Mouse (Mus musculus) intestine, embryonic 15.5 days (tissue): ENCODE data around the gene 2200002D01Rik. TPM values are rescaled to one million over a fixed set of nuclear protein-coding genes. Genes with fewer than 3 reads are reported as not detected.

ENCODE experiments used
- ATAC-seq: fragments of 200-750 bp; cut with Nextera tagmentation; 2 replicates; pipeline ENCODE4 v1.8.0; 2017; ENCODE audit warnings: moderate TSS enrichment, moderate library complexity
- H3K27ac ChIP-seq: fragments of 300-500 bp; sonication (generic); 2 replicates; pipeline ENCODE4 v1.5.1; 2015; ENCODE audit warnings: mild to moderate bottlenecking, inconsistent platforms
- H3K27me3 ChIP-seq: fragments of 300-500 bp; sonication (generic); replicated peaks from 2 replicates; pipeline ENCODE4 v1.6.1; 2015; ENCODE audit warnings: inconsistent platforms
- H3K36me3 ChIP-seq: fragments of 300-500 bp; sonication (generic); 2 replicates; pipeline ENCODE4 v1.6.1; 2015; ENCODE audit warnings: inconsistent platforms
- H3K4me1 ChIP-seq: fragments of 300-500 bp; sonication (generic); replicated peaks from 2 replicates; pipeline ENCODE4 v1.6.1; 2015; ENCODE audit warnings: inconsistent platforms
- H3K4me2 ChIP-seq: fragments of 300-500 bp; sonication (generic); replicated peaks from 2 replicates; pipeline ENCODE4 v1.6.1; 2015; ENCODE audit warnings: mild to moderate bottlenecking, inconsistent platforms
- H3K4me3 ChIP-seq: fragments of 300-500 bp; sonication (generic); replicated peaks from 2 replicates; pipeline ENCODE4 v1.5.1; 2015; ENCODE audit warnings: inconsistent platforms
- H3K9ac ChIP-seq: fragments of 300-500 bp; sonication (generic); 2 replicates; pipeline ENCODE4 v1.6.1; 2015; ENCODE audit warnings: inconsistent platforms
- H3K9me3 ChIP-seq: fragments of 300-500 bp; sonication (generic); 2 replicates; pipeline ENCODE4 v1.6.1; 2016; ENCODE audit warnings: inconsistent platforms
- WGBS: fragments of 180-500 bp; shearing (Covaris S2); methylation state at CpG from one replicate; pipeline ENCODE4 v1.1.7; 2015; 5-methylcytosine and 5-hydroxymethylcytosine counted together
- polyA plus RNA-seq: library from polyadenylated mRNA; unstranded; fragments of >200 nt; fragmentation: Nextera tagmentation; extraction: Ambion mirVana; gene quantifications from 2 replicates; pipeline ENCODE4 v1.2.1, GENCODE M21; 2015

2200002D01Rik gene
- polyA plus RNA-seq, 1 experiment from 2014 or later, result 178 TPM

DNA sequence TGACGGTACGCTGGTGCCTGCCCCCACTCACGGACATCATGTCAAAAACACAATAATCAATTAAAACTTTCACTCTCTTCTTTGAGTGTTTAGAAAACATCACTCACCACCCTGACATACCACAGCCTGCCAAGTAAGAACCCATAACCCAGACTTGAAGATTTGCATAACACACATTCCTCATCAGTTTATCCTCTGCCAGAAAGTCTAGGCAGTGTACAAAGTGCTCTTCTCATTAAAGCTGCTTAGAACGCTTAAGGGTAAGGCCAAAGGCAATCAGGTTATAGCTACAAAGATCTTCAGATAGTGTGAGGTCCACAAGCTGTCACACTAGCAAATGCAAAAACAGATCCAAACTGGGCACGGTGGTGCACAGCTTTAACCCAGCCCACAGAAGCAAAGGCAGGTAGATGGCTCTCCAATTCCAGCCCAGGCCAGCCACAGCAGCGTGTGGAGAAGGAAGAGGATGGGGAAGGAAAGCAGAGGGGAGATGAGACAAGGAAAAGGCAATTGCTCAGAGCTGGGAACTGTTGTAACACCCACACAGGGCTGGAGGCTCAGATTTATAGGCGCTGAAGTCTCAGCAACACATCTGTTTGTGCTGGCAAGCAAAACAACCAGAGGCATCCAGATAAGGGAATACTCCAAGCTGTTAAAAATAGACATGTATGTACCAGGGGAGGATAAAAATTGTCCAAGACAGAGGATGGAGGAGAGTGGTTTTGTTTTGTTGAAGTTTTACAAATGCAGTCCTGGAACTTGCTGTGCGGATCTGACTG is 23.6 kb upstream of the 2200002D01Rik start:
- H3K27ac ChIP-seq, result peak overlapping the region; percentile 44; the same call in 1 of the 2 replicates
- 0 out of 2 replicates have a peak, but pooled peaks have one; percentile 13 for ATAC-seq

DNA sequence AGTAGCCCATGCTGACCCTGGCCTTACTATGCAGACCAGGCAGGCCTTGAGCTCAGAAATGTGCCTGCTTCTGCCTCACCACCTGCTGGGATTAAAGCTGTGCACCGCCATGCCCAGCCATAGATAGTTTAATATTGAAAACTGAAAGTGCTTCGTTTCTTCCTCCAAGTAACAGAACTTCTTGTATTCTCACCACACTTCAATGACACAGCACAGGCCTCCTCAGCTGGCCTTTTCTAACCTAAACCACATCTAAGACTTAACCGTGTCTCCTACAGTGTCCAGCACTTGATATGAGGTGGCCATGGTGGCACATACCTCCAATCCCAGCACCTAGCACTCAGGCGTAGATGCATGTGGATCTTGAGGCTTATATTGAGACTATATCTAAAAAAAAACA is 22.2 kb upstream of the 2200002D01Rik start:
- peaks cover 33% of the 10 kb centered on the region for H3K4me1 ChIP-seq
- H3K27me3 ChIP-seq, result no peaks in the 10 kb centered on the region
- no peak for ATAC-seq
- H3K36me3 ChIP-seq, result no peaks in the 10 kb centered on the region
- H3K27ac ChIP-seq, result no peak overlapping the region
- H3K9ac ChIP-seq, result no peak overlapping the region
- no peak overlapping the region for H3K4me3 ChIP-seq
- 85% methylated on average over 4 of the region's 4 CpGs for WGBS
- no peak overlapping the region for H3K4me2 ChIP-seq
- H3K9me3 ChIP-seq, result no peaks in the 10 kb centered on the region

More for the DNA sequence above, 23.6 kb upstream of the 2200002D01Rik start:
- peaks cover 25% of the 10 kb centered on the region for H3K4me1 ChIP-seq
- H3K36me3 ChIP-seq, result no peaks in the 10 kb centered on the region
- H3K27me3 ChIP-seq, result no peaks in the 10 kb centered on the region
- H3K9me3 ChIP-seq, result no peaks in the 10 kb centered on the region
- 56% methylated on average over 8 of the region's 8 CpGs for WGBS
- H3K4me2 ChIP-seq, result 0 out of 2 replicates have a peak overlapping the region, but pooled peaks have one; percentile 6
- no peak overlapping the region for H3K4me3 ChIP-seq
- no peak overlapping the region for H3K9ac ChIP-seq

DNA sequence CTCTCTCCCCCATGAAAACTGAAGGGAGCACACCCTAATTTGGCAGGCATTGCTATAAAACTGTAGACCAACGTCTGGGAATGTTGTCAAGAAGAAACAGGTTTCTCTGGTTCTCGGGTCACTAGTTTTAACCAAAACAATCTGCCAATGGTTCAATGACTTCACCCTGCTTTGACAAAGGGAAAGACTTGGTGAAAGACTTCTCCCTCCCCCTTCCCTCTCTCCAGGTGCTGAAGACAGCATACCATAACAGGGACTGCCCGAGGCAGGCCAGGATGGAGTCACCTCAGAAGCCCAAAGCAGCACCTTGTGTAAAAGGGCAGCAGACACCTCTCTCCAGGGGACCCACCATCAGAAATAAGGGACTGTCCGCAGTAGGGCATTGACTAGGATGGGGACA is 18.7 kb upstream of the 2200002D01Rik start:
- no peak overlapping the region for H3K4me2 ChIP-seq
- H3K4me1 ChIP-seq, result peaks cover 21% of the 10 kb centered on the region
- 0 out of 2 replicates have a peak, but pooled peaks cover 3% of the 10 kb centered on the region for H3K36me3 ChIP-seq
- ATAC-seq, result no peak
- H3K4me3 ChIP-seq, result no peak overlapping the region
- H3K27ac ChIP-seq, result no peak overlapping the region
- WGBS, result 57% methylated on average over 4 of the region's 4 CpGs
- H3K27me3 ChIP-seq, result no peaks in the 10 kb centered on the region
- no peak overlapping the region for H3K9ac ChIP-seq
- H3K9me3 ChIP-seq, result no peaks in the 10 kb centered on the region

DNA sequence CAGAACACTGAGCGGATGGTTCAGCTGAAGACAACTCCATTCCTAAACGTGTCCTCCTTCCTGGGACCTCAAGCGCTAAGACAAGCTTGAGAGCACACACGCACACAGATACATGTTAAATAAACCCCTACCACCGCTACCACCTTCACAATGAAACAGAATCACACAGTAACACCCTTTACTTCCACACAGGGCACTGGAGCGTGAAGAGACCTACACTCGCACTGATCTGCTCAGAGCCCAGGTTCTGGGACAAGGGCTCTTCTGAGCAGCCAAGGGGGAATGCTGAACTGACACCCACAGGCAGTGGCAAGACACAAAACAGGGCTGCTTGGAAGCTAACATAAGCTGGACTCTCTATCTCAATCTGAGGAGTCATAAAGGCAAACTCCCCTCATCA is 17.4 kb upstream of the 2200002D01Rik start:
- Histone ChIP-seq H3K4me2 (no peak overlapping the region), H3K9me3 (no peaks in the 10 kb centered on the region), H3K9ac (no peak overlapping the region), H3K27me3 (no peaks in the 10 kb centered on the region), H3K4me1 (peaks cover 8% of the 10 kb centered on the region), H3K36me3 (0 out of 2 replicates have a peak, but pooled peaks cover 3% of the 10 kb centered on the region), H3K27ac (peak overlapping the region; percentile 20; the same call in 1 of the 2 replicates), H3K4me3 (no peak overlapping the region)
- 69% methylated on average over 7 of the region's 7 CpGs for WGBS
- ATAC-seq, result no peak

DNA sequence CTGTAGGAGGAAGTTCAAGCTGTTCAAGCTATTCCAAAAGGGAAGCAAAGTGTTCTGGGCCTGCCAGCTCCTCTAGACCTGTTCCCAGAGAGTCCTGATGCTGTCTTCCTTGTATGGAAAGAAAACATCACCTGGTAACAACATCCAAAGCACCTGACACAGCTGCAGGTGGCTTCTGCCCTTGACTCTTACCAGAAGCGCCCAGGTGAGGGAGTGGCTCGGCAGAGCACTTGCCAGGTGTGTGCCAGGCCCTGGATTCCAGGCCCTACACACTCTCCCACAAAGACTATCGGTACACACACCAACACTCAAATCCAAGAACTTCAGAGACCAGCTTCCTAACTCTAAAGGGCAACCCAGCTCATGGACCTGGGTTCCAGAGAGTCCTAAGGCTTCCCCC is 15.6 kb upstream of the 2200002D01Rik start:
- peaks cover 3% of the 10 kb centered on the region for H3K36me3 ChIP-seq
- 71% methylated on average over 3 of the region's 3 CpGs for WGBS
- H3K4me1 ChIP-seq, result peaks cover 8% of the 10 kb centered on the region
- no peaks in the 10 kb centered on the region for H3K27me3 ChIP-seq
- no peaks in the 10 kb centered on the region for H3K9me3 ChIP-seq
- H3K9ac ChIP-seq, result no peak overlapping the region
- H3K27ac ChIP-seq, result no peak overlapping the region
- no peak overlapping the region for H3K4me3 ChIP-seq
- H3K4me2 ChIP-seq, result no peak overlapping the region
- no peak for ATAC-seq

DNA sequence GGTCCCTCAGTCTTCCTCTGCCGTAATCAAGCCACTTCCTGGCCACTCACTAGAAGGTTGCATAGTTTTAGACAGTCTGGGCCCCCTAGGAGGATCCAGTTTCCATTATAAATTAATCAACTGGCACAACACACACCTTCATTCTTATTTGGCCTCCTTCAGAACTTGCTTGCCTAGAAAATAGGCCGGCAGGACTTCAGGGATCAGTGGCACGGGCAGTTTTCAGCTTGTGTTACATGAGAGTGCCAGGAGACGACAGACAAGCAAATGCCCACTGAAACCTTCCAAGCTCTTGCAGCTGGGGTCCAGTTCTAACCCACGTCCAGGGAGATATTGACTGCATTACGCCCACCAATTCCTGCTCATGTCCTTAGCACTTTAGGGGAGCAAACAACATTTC is 13.9 kb upstream of the 2200002D01Rik start:
- Histone ChIP-seq H3K27ac (no peak overlapping the region), H3K4me2 (no peak overlapping the region), H3K4me3 (no peak overlapping the region), H3K27me3 (no peaks in the 10 kb centered on the region), H3K4me1 (peaks cover 21% of the 10 kb centered on the region), H3K9me3 (no peaks in the 10 kb centered on the region), H3K36me3 (peaks cover 6% of the 10 kb centered on the region), H3K9ac (no peak overlapping the region)
- ATAC-seq, result no peak
- 73% methylated on average over 6 of the region's 6 CpGs for WGBS

DNA sequence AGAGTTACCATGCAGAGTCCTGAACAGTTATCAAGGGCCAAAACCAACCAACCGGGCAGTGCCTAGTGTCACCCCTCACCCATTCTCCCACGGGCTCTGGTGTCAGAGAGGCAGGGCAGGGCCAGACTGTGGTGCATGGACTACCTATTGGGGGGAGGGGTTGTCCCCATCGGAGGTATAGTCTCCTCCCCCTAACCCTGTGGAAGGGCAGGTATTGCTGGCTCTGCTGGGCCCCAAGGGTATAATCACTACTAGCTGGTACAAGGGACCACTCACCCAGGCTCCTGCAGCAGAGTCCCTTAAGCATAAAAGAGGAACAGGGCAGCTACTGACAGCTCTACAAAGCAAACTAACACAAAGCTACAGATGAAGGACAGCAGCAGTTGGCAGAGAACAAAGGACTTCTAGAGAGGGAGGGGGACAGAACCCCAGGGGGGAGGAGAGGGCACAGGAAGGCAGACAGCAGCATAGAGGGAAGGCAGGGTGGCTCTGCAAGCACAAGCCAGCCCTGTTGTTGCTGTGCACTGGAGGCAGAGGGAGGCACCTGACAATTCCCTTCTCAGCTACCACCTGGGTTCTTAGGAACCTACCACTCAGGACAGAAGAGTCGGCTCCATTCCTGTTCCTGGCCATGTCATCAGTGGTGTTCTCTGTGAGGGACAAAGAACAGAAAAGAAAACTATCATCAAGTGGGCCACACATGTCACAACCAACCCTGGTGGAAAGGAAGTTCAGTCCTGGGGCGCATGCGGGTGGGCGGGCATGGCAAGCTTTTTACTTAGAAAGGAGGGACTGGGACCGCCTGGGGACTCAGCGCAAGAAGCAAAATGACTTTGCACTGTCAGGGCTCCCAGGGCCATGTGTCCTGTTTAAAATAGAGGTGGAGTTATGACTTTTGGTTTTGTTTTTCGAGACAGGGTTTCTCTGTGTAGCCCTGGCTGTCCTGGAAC is 11.8 kb upstream of the 2200002D01Rik start:
- Histone ChIP-seq H3K9me3 (no peaks in the 10 kb centered on the region), H3K4me2 (no peak overlapping the region), H3K4me1 (peaks cover 29% of the 10 kb centered on the region), H3K9ac (no peak overlapping the region), H3K27ac (no peak overlapping the region), H3K27me3 (no peaks in the 10 kb centered on the region), H3K4me3 (no peak overlapping the region), H3K36me3 (peaks cover 6% of the 10 kb centered on the region)
- no peak for ATAC-seq
- WGBS, result 84% methylated on average over 10 of the region's 10 CpGs

DNA sequence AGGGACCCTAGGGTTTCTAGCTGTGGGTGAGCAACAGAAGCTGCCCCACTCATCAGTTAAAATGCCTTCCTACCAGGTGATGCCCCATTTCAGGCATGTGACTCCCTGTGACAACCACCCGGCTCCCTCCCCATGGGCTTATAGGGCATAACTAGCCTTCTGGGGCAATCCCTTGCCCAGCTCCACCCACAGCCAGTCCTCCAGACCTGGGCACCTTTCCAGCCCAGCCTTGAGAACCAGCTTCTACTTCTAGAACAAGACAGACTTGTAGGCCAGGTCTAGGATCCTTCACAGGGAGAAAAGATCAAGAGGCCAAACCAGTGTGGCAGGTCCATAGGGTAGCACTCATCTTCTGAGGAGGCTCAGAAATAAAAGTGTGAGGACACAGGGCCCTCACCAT is 9.1 kb upstream of the 2200002D01Rik start:
- no peak overlapping the region for H3K4me3 ChIP-seq
- H3K36me3 ChIP-seq, result peaks cover 3% of the 10 kb centered on the region
- H3K27ac ChIP-seq, result 0 out of 2 replicates have a peak overlapping the region, but pooled peaks have one; percentile 15
- peaks cover 51% of the 10 kb centered on the region for H3K4me1 ChIP-seq
- H3K4me2 ChIP-seq, result no peak overlapping the region
- H3K27me3 ChIP-seq, result no peaks in the 10 kb centered on the region
- ATAC-seq, result no peak
- H3K9ac ChIP-seq, result no peak overlapping the region
- WGBS, result 89% methylated on average over 1 of the region's 1 CpGs
- no peaks in the 10 kb centered on the region for H3K9me3 ChIP-seq

DNA sequence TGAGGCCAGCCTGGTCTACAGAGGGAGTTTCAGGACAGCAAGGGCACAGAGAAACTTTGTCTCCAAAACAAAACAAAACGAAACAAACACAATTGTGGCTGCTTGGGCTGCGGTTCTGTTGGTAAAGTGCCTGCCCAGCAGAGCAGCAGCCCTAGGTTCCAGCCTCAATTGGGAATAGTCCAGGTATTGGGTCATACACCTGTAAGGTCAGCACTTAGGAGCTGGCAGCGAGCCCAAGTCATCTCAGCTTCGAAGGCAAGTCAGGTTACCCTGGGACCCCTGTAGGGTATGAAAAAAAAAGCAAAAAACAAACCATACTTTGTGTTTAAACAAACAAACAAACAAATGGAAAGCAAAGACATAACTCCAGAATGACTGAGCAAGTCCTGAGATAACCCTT is 7.6 kb upstream of the 2200002D01Rik start:
- Histone ChIP-seq H3K4me2 (no peak overlapping the region), H3K4me3 (no peak overlapping the region), H3K9me3 (no peaks in the 10 kb centered on the region), H3K27me3 (no peaks in the 10 kb centered on the region), H3K36me3 (peaks cover 3% of the 10 kb centered on the region), H3K27ac (no peak overlapping the region), H3K4me1 (peaks cover 54% of the 10 kb centered on the region), H3K9ac (no peak overlapping the region)
- 83% methylated on average over 4 of the region's 4 CpGs for WGBS
- no peak for ATAC-seq

DNA sequence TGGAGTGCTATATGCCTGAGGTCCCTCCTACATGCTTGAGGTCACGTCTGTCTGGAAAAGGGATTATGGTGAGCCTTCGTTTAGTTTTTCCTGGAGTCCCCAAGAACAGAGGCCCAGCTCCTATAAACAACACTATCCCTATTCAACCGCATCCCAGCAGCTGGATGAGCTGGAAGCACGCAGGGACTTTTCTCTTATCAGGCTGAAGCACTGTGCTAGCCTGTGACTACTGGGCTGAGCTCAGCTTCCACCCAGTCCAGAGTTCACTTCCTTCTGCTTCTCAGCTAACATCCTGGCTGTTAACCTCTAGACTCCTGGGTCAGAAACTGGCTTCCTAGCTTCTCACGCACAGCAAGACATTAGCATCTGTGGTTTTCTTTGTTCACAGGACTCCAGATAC is 5.6 kb upstream of the 2200002D01Rik start:
- H3K36me3 ChIP-seq, result peaks cover 2% of the 10 kb centered on the region; the same call in 1 of the 2 replicates
- H3K4me3 ChIP-seq, result no peak overlapping the region
- peak overlapping the region; percentile 87 for H3K27ac ChIP-seq
- 0 out of 2 replicates have a peak overlapping the region, but pooled peaks have one; percentile 13 for H3K9ac ChIP-seq
- WGBS, result 20% methylated on average over 5 of the region's 5 CpGs
- H3K27me3 ChIP-seq, result no peaks in the 10 kb centered on the region
- H3K4me1 ChIP-seq, result peaks cover 54% of the 10 kb centered on the region
- H3K4me2 ChIP-seq, result peak overlapping the region; percentile 28; the same call in 1 of the 2 replicates
- ATAC-seq, result peak; percentile 68
- no peaks in the 10 kb centered on the region for H3K9me3 ChIP-seq

DNA sequence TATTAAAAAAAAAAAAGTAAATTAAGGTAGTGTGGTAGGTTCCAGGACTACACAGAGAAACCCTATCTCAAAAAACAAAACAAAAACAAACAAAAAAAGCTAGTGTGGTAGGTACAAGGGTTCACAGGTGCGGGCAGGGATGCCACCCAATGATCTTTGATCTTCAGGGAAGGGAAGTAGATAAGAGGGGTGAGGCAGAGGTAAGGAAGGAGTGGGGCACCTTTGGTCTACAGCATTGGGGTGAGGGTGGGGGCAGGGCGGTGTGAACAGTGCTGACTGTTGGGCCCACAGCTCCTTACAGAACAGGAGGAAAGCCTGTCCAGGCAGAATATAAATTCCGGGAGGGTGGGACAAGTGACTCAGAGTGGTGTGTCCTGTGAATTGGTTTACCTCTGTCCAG is 2.9 kb upstream of the 2200002D01Rik start:
- no peaks in the 10 kb centered on the region for H3K27me3 ChIP-seq
- no peak overlapping the region for H3K4me3 ChIP-seq
- 0 out of 2 replicates have a peak, but pooled peaks cover under 1% of the 10 kb centered on the region for H3K36me3 ChIP-seq
- 50% methylated on average over 3 of the region's 3 CpGs for WGBS
- no peak overlapping the region for H3K9ac ChIP-seq
- H3K4me1 ChIP-seq, result peaks cover 44% of the 10 kb centered on the region
- H3K4me2 ChIP-seq, result no peak overlapping the region
- no peaks in the 10 kb centered on the region for H3K9me3 ChIP-seq
- ATAC-seq, result peak; percentile 84
- H3K27ac ChIP-seq, result peak overlapping the region; percentile 87

DNA sequence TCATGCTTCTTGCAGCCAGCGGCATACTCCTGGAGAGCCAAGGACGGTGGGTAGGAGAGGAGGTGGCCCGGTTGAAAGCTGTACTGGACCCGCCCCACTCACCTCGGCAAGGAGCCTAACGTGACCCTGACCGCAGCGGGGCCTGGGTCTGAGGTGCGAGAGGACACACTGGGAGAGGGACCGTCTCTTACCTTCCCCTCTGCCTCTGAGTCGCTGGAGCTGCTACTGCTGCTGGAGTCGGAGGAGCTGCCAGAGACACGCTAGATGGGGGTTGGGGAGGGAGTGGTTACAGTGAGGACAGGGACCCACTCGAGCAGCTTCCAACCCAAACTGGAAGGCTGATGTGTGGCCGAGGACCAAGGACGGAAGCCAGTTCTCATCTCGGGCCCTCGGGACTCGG is 560 bp downstream of the 2200002D01Rik start:
- Histone ChIP-seq H3K9me3 (no peaks in the 10 kb centered on the region), H3K9ac (peak overlapping the region; percentile 59), H3K4me2 (peak overlapping the region; percentile 56), H3K36me3 (peaks cover 8% of the 10 kb centered on the region; the same call in 1 of the 2 replicates), H3K4me1 (peaks cover 22% of the 10 kb centered on the region), H3K27ac (peak overlapping the region; percentile 82), H3K27me3 (no peaks in the 10 kb centered on the region), H3K4me3 (peak overlapping the region; percentile 43)
- 13% methylated on average over 19 of the region's 19 CpGs for WGBS
- ATAC-seq, result no peak
